Mouse (Mus musculus) MEL (cell line): ENCODE data around the gene Exoc3. TPM values are rescaled to one million over a fixed set of nuclear protein-coding genes. Genes with fewer than 3 reads are reported as not detected.

Experiments used
- DNase-seq: peaks from one replicate; pipeline ENCODE4 v3.0.0; 2011; ENCODE audit warnings: low read depth, low spot score
- H3K27ac ChIP-seq: 2 replicates; pipeline ENCODE4 v1.5.1; 2012; ENCODE audit warnings: low read depth, mild to moderate bottlenecking, control low read depth, low read length, moderate library complexity; ENCODE audit not compliant: control insufficient read depth
- H3K27me3 ChIP-seq, 2 experiments: fragments of 150-350 bp in 1 of 2; sonication (generic) in 1 of 2; 2 replicates each; pipeline ENCODE4 v1.6.1; 2012; ENCODE audit warnings: low read length in 2 of 2, mild to moderate bottlenecking in 2 of 2, improper control_type of control experiment in 1 of 2, moderate library complexity in 1 of 2; ENCODE audit not compliant: insufficient read depth in 2 of 2, control insufficient read depth in 1 of 2
- H3K36me3 ChIP-seq, 2 experiments: 2 replicates each; pipeline ENCODE4 v1.6.1; 2012 to 2014; ENCODE audit warnings: low read length in 2 of 2, improper control_type of control experiment in 1 of 2, inconsistent platforms in 1 of 2, mild to moderate bottlenecking in 1 of 2; ENCODE audit not compliant: insufficient read depth in 2 of 2, control insufficient read depth in 1 of 2
- H3K4me1 ChIP-seq, 2 experiments: fragments of 150-350 bp in 1 of 2; sonication (generic) in 1 of 2; 2 replicates each; pipeline ENCODE4 v1.6.1; 2012; ENCODE audit warnings: low read length in 2 of 2, improper control_type of control experiment in 1 of 2, mild to moderate bottlenecking in 1 of 2; ENCODE audit not compliant: insufficient read depth in 2 of 2, control insufficient read depth in 1 of 2
- H3K4me3 ChIP-seq, 2 experiments: fragments of 150-350 bp in 1 of 2; sonication (generic) in 1 of 2; 2 replicates each; pipeline ENCODE4 v1.5.1; 2012; ENCODE audit warnings: low read depth in 2 of 2, low read length in 2 of 2, mild to moderate bottlenecking in 2 of 2, moderate library complexity in 2 of 2, control low read depth in 1 of 2, improper control_type of control experiment in 1 of 2; ENCODE audit not compliant: control insufficient read depth in 1 of 2, insufficient read depth in 1 of 2
- H3K79me2 ChIP-seq: 2 replicates; pipeline ENCODE4 v1.6.1; 2012; ENCODE audit warnings: mild to moderate bottlenecking, low read length, moderate library complexity; ENCODE audit not compliant: control insufficient read depth, poor library complexity, insufficient read depth
- H3K9ac ChIP-seq: 2 replicates; pipeline ENCODE4 v1.6.1; 2012; ENCODE audit warnings: low read depth, mild to moderate bottlenecking, control low read depth, low read length, moderate library complexity; ENCODE audit not compliant: control insufficient read depth, poor library complexity, severe bottlenecking
- H3K9me3 ChIP-seq: fragments of 150-350 bp; sonication (generic); replicated peaks from 2 replicates; pipeline ENCODE4 v1.6.1; 2012; ENCODE audit warnings: mild to moderate bottlenecking, low read length, improper control_type of control experiment, moderate library complexity; ENCODE audit not compliant: insufficient read depth
- BHLHE40 ChIP-seq: IDR thresholded peaks from 2 replicates; pipeline ENCODE4 v1.6.1; 2012; ENCODE audit warnings: low read depth, mild to moderate bottlenecking, inconsistent platforms, low read length, improper control_type of control experiment, borderline replicate concordance
- CHD1 ChIP-seq: IDR thresholded peaks from 2 replicates; pipeline ENCODE4 v1.6.1; 2012; ENCODE audit warnings: low read depth, mild to moderate bottlenecking, inconsistent platforms, low read length, improper control_type of control experiment
- CHD2 ChIP-seq: IDR thresholded peaks from 2 replicates; pipeline ENCODE4 v1.6.1; 2011; ENCODE audit warnings: low read length, improper control_type of control experiment
- CTCF ChIP-seq, 3 experiments: IDR thresholded peaks in 2 of 3; conservative IDR thresholded peaks in 1 of 3; 2 replicates each; pipeline ENCODE4 v1.5.1; 2011 to 2012; ENCODE audit warnings: low read length in 3 of 3, low read depth in 2 of 3, mild to moderate bottlenecking in 2 of 3, improper control_type of control experiment in 1 of 3, inconsistent platforms in 1 of 3, mixed read lengths in 1 of 3, moderate library complexity in 1 of 3; ENCODE audit not compliant: control insufficient read depth in 1 of 3, insufficient read depth in 1 of 3, poor library complexity in 1 of 3, severe bottlenecking in 1 of 3
- ELF1 ChIP-seq: IDR thresholded peaks from 2 replicates; pipeline ENCODE4 v1.6.1; 2014; ENCODE audit warnings: low read depth, mild to moderate bottlenecking, inconsistent platforms, low read length, improper control_type of control experiment, moderate library complexity
- ETS1 ChIP-seq: IDR thresholded peaks from 2 replicates; pipeline ENCODE4 v1.6.1; 2012; ENCODE audit warnings: low read depth, mild to moderate bottlenecking, inconsistent platforms, low read length, improper control_type of control experiment, moderate library complexity
- GATA1 ChIP-seq: IDR thresholded peaks from 2 replicates; pipeline ENCODE4 v1.6.1; 2011; ENCODE audit warnings: low read depth, low read length, improper control_type of control experiment
- HCFC1 ChIP-seq: IDR thresholded peaks from 2 replicates; pipeline ENCODE4 v1.6.1; 2012; ENCODE audit warnings: low read depth, mild to moderate bottlenecking, inconsistent platforms, low read length, improper control_type of control experiment, moderate library complexity
- JUND ChIP-seq: IDR thresholded peaks from 2 replicates; pipeline ENCODE4 v1.6.1; 2011; ENCODE audit warnings: low read depth, mild to moderate bottlenecking, improper control_type of control experiment, low read length
- KAT2A ChIP-seq: conservative IDR thresholded peaks from 2 replicates; pipeline ENCODE4 v1.6.1; 2012; ENCODE audit warnings: low read depth, low read length, improper control_type of control experiment, inconsistent platforms
- MAFK ChIP-seq: IDR thresholded peaks from 2 replicates; pipeline ENCODE4 v1.6.1; 2011; ENCODE audit warnings: low read depth, mild to moderate bottlenecking, low read length, improper control_type of control experiment, borderline replicate concordance
- MAX ChIP-seq: IDR thresholded peaks from 2 replicates; pipeline ENCODE4 v1.6.1; 2011; ENCODE audit warnings: low read length, improper control_type of control experiment
- MAZ ChIP-seq: IDR thresholded peaks from 2 replicates; pipeline ENCODE4 v1.6.1; 2012; ENCODE audit warnings: low read depth, mild to moderate bottlenecking, inconsistent platforms, low read length, improper control_type of control experiment
- MEF2A ChIP-seq: IDR thresholded peaks from 2 replicates; pipeline ENCODE4 v1.6.1; 2014; ENCODE audit warnings: low read depth, mild to moderate bottlenecking, inconsistent platforms, low read length, improper control_type of control experiment; ENCODE audit not compliant: poor library complexity, insufficient replicate concordance, severe bottlenecking; ENCODE audit errors: extremely low read depth
- MXI1 ChIP-seq: IDR thresholded peaks from 2 replicates; pipeline ENCODE4 v1.6.1; 2011; ENCODE audit warnings: mild to moderate bottlenecking, low read depth, low read length, improper control_type of control experiment
- MYB ChIP-seq: IDR thresholded peaks from 2 replicates; pipeline ENCODE4 v1.6.1; 2011; ENCODE audit warnings: mild to moderate bottlenecking, low read depth, low read length, improper control_type of control experiment
- MYC ChIP-seq: IDR thresholded peaks from 2 replicates; pipeline ENCODE4 v1.6.1; 2011; ENCODE audit warnings: low read depth, mild to moderate bottlenecking, low read length, improper control_type of control experiment, moderate library complexity
- NELFE ChIP-seq: IDR thresholded peaks from 2 replicates; pipeline ENCODE4 v1.6.1; 2011; ENCODE audit warnings: low read depth, low read length, improper control_type of control experiment
- NRF1 ChIP-seq: IDR thresholded peaks from 2 replicates; pipeline ENCODE4 v1.6.1; 2014; ENCODE audit warnings: low read depth, mild to moderate bottlenecking, inconsistent platforms, low read length, improper control_type of control experiment, moderate library complexity; ENCODE audit not compliant: poor library complexity, insufficient read depth, severe bottlenecking
- POLR2A ChIP-seq, 2 experiments: IDR thresholded peaks; 2 replicates each; pipeline ENCODE4 v1.6.1; 2011 to 2012; ENCODE audit warnings: low read length in 2 of 2, mild to moderate bottlenecking in 2 of 2, control low read depth in 1 of 2, improper control_type of control experiment in 1 of 2, low read depth in 1 of 2, moderate library complexity in 1 of 2; ENCODE audit not compliant: control insufficient read depth in 1 of 2, insufficient read depth in 1 of 2, poor library complexity in 1 of 2
- POLR2AphosphoS2 ChIP-seq: IDR thresholded peaks from 2 replicates; pipeline ENCODE4 v1.6.1; 2011; ENCODE audit warnings: low read length, improper control_type of control experiment
- POLR2AphosphoS5 ChIP-seq: IDR thresholded peaks from 2 replicates; pipeline ENCODE4 v1.6.1; 2012; ENCODE audit warnings: low read depth, borderline replicate concordance, mild to moderate bottlenecking, inconsistent platforms, low read length, moderate library complexity, mixed read lengths
- RAD21 ChIP-seq: IDR thresholded peaks from 2 replicates; pipeline ENCODE4 v1.6.1; 2011; ENCODE audit warnings: mild to moderate bottlenecking, low read depth, low read length, improper control_type of control experiment
- RCOR1 ChIP-seq: IDR thresholded peaks from 2 replicates; pipeline ENCODE4 v1.6.1; 2012; ENCODE audit warnings: low read depth, mild to moderate bottlenecking, inconsistent platforms, low read length, improper control_type of control experiment
- SIN3A ChIP-seq: IDR thresholded peaks from 2 replicates; pipeline ENCODE4 v1.6.1; 2012; ENCODE audit warnings: low read length, improper control_type of control experiment, inconsistent platforms
- SMC3 ChIP-seq: IDR thresholded peaks from 2 replicates; pipeline ENCODE4 v1.6.1; 2011; ENCODE audit warnings: low read depth, low read length, improper control_type of control experiment
- TAL1 ChIP-seq: IDR thresholded peaks from 2 replicates; pipeline ENCODE4 v1.6.1; 2012; ENCODE audit warnings: mild to moderate bottlenecking, inconsistent platforms, low read length, moderate library complexity, mixed read lengths
- TBP ChIP-seq: IDR thresholded peaks from 2 replicates; pipeline ENCODE4 v1.8.0; 2011; ENCODE audit warnings: low read depth, low read length, improper control_type of control experiment
- TCF12 ChIP-seq: IDR thresholded peaks from 2 replicates; pipeline ENCODE4 v1.6.1; 2014; ENCODE audit warnings: low read depth, mild to moderate bottlenecking, inconsistent platforms, low read length, improper control_type of control experiment, moderate library complexity
- UBTF ChIP-seq: IDR thresholded peaks from 2 replicates; pipeline ENCODE4 v1.6.1; 2012; ENCODE audit warnings: low read depth, mild to moderate bottlenecking, inconsistent platforms, low read length, improper control_type of control experiment, moderate library complexity, borderline replicate concordance; ENCODE audit not compliant: insufficient read depth
- USF2 ChIP-seq, 2 experiments: IDR thresholded peaks; 2 replicates each; pipeline ENCODE4 v1.6.1; 2011 to 2012; ENCODE audit warnings: improper control_type of control experiment in 2 of 2, low read length in 2 of 2, borderline replicate concordance in 1 of 2, inconsistent platforms in 1 of 2, low read depth in 1 of 2, mild to moderate bottlenecking in 1 of 2; ENCODE audit not compliant: insufficient read depth in 1 of 2
- ZC3H11A ChIP-seq: IDR thresholded peaks from 2 replicates; pipeline ENCODE4 v1.6.1; 2012; ENCODE audit warnings: low read depth, mild to moderate bottlenecking, inconsistent platforms, low read length, improper control_type of control experiment
- ZKSCAN1 ChIP-seq: IDR thresholded peaks from 2 replicates; pipeline ENCODE4 v1.6.1; 2012; ENCODE audit warnings: low read depth, mild to moderate bottlenecking, inconsistent platforms, low read length, improper control_type of control experiment, moderate library complexity
- ZMIZ1 ChIP-seq: IDR thresholded peaks from 2 replicates; pipeline ENCODE4 v1.6.1; 2012; ENCODE audit warnings: low read depth, mild to moderate bottlenecking, inconsistent platforms, low read length, improper control_type of control experiment, moderate library complexity
- ZNF384 ChIP-seq: IDR thresholded peaks from 2 replicates; pipeline ENCODE4 v1.6.1; 2012; ENCODE audit warnings: low read depth, mild to moderate bottlenecking, inconsistent platforms, low read length, improper control_type of control experiment
- polyA plus RNA-seq, 2 experiments: library from polyadenylated mRNA; stranded (reverse) in 1 of 2; unstranded in 1 of 2; fragments of >175 nt in 1 of 2; fragments of >200 nt in 1 of 2; gene quantifications; 2 replicates each; pipeline versions ENCODE4 v1.2.1 to v1.2.4; 2012; ENCODE audit warnings: low replicate concordance in 2 of 2, low read depth in 1 of 2; ENCODE audit not compliant: insufficient read length in 2 of 2, insufficient read depth in 1 of 2, missing spikeins in 1 of 2
- total RNA-seq: library from RNA; depleted of rRNA; stranded (reverse); fragments of 300-350 nt; gene quantifications from 2 replicates; pipeline ENCODE4 v1.2.3, GENCODE M21; 2012; rRNA removed

Gene Exoc3
- total RNA-seq (23.3 and 24.2 TPM in 2 replicates), polyA plus RNA-seq (100 to 1,000 TPM in 1 of 2 experiments, 10 to 100 TPM in 1; 35.4 to 145 TPM)

GRCm38 (mm10) chr13:74208317-74208985 lies at the start of gene Exoc3:
Gene Exoc3 (minus strand): TSS chr13:74208732.
- Histone ChIP-seq H3K27ac (peak within 1 kb of the TSS; percentile 95), H3K36me3 (peaks cover 0 to 17% of the 10 kb centered on the region in 2 experiments; a peak in 3 of 4 replicates), H3K27me3 (no peaks in the 10 kb centered on the region; a peak in 3 of 4 replicates), H3K79me2 (peaks cover 6% of the 10 kb centered on the region; the same call in 1 of the 2 replicates), H3K9ac (peak within 1 kb of the TSS; percentile 86), H3K4me1 (peaks cover 0 to 5% of the 10 kb centered on the region in 2 experiments; a peak in 1 of 4 replicates), H3K4me3 (peak within 1 kb of the TSS; percentile 64 to 78), H3K9me3 (no peaks in the 10 kb centered on the region)
- DNase-seq, result peak; percentile 96
- TF ChIP-seq MXI1 (peak; percentile 62; the same call in 1 of the 2 replicates), TAL1 (no peak), CHD2 (no peak), MAX (no peak), NRF1 (no peak), TBP (peak; percentile 70; the same call in 1 of the 2 replicates), SMC3 (no peak), ZKSCAN1 (no peak), UBTF (no peak), POLR2AphosphoS5 (no peak), MAZ (peak; percentile 78), RAD21 (no peak), ZC3H11A (no peak), KAT2A (peak; percentile 52; the same call in 1 of the 2 replicates), ZMIZ1 (peak; percentile 95), MYC (peak; percentile 43; the same call in 1 of the 2 replicates), USF2 (IDR thresholded peaks at IDR 0.05; ENCODE audit: borderline replicate concordance in 1 of 2, insufficient read depth in 1 of 2, low read depth in 1 of 2, low read length in 2 of 2) (no peak), ELF1 (peak; percentile 87), RCOR1 (peak; percentile 52), CHD1 (no peak), NELFE (peak; percentile 98), TCF12 (peak; percentile 50; the same call in 1 of the 2 replicates), JUND (no peak), POLR2A (IDR thresholded peaks at IDR 0.05; ENCODE audit: control insufficient read depth in 1 of 2, insufficient read depth in 1 of 2, low read depth in 1 of 2, low read length in 2 of 2, poor library complexity in 1 of 2) (peak; percentile 77 to 98), HCFC1 (peak; percentile 87), MEF2A (no peak), CTCF (IDR thresholded peaks at IDR 0.05 in 2 of 3, conservative IDR thresholded peaks at IDR 0.05 in 1 of 3; ENCODE audit: control insufficient read depth in 1 of 3, insufficient read depth in 1 of 3, low read depth in 2 of 3, low read length in 3 of 3, poor library complexity in 1 of 3, severe bottlenecking in 1 of 3) (no peak), GATA1 (no peak), MAFK (no peak), MYB (no peak), BHLHE40 (no peak), ZNF384 (no peak), SIN3A (peak; percentile 75; the same call in 1 of the 2 replicates), POLR2AphosphoS2 (peak; percentile 94), ETS1 (0 out of 2 replicates have a peak, but pooled peaks have one; percentile 8)
